Mouse (Mus musculus) frontal cortex, adult (tissue): ENCODE measurements at regions not wholly inside any gene's neighbourhood (a gene's known extent, or its start where the extent isn't known, plus 50 kb on each side); places are given as distances from the start of the nearest gene placed in this dataset.

ENCODE experiments used
- ATAC-seq: cut with Nextera tagmentation; 2 replicates; pipeline ENCODE4 v1.9.2; 2017; ENCODE audit warnings: mild to moderate bottlenecking, moderate library complexity, mixed read lengths; ENCODE audit not compliant: low TSS enrichment

DNA sequence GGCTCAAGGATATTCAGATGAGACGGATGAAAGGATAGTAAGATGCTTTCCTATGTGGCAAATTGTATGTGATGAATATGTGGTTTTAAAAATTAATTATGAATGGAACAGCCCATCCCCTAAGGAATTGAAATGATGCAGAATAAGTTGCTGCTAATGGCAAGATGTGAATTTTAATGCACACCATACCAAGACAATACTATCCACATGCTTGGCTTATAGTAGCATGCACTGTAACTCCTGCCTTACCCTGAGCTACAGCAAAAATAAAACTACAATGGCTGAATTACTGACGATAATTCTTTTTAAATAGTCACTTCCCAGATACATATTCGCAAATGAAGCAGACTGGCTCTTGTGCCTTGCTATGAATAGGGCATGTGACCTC is 699.4 kb downstream of the 1700064H15Rik start:
- ATAC-seq: no peak

DNA sequence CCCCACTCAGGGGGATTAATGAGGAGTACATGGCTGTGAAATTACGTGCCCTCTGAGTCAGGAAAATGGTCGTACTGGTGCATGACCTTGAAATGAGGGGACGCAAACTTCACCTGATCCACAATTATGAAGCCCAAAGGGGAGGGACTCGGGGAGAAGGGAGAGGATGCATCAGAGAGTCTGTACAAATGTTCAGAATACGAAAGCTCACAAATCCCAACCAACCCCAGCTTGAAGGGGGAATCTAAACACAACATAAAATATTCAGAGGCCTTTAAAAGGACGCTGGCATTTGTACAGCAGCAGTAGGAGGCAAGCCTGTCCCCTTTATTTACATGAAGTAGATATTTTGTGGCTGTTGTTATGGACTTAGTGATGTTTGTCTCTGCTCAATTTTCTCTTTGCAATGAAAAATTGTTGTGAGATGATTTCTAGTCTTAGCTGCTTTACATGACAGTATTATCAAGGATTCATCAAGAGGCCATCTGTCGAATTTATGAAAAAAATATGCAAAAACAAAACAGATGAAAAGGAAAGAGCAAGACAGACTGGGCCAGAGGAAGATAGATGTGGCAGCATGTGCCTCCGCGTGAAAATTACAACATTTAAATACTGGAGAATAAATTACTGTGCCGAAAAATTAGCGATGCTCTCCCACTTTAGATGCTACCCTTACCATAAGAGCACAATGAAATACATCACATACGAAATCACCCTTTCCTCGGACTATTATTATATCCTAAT is 695.3 kb downstream of the 1700064H15Rik start:
- peak; percentile 66 for ATAC-seq

DNA sequence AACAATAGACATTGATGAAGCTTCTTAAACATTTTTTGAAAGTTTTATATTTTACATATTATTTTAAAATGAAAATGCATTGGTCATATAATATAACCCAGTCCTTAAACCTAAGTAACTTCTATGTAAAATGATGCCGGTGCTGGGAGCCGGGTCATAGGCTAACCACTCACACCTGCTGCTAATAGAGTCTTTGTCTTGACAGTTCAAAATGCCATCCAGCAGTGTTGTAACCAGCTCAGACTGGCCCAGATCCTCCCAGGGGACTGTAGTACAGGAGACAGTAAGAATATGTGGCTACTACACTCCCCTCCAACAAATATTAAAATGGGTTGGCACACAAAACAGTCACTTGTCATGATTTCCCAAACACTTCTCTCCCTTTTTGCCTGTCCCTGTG is 693.6 kb downstream of the 1700064H15Rik start:
- no peak for ATAC-seq

DNA sequence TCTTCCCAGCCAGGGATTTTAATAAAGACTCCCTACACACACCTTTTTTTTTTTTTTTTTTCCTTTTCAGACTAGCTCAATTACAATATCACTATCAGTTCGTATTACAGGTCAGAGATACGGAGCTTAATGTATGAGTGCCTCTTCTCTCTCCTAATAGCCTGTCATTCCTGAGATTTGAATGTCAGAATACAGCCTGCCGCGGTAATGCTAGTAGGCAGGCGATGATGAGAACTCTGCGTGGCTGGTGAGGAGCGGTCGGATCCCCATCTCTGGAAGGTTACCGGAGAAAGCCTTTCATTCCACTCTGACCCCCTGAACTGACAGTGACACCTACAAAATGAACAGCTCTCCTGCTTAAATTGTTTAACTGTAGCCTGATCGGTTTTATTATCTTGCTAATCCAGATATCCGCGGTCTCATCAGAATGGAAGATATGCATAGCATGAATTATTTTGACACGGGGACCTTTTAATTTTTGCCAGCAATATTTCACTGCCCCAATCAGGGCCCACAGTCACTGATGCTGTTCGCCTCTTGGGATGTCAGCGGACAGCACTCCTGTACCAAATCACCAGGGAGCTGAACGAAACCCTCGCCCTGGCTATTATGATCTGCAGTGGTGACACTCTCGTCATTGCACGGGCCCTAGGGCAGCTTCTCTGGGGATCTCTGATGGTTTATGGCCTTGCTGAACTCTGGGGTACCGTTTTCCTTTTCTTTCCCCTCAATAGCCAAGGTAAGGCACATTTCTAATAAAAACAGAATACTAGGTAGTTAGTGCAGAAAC is 690.9 kb downstream of the 1700064H15Rik start:
- no peak for ATAC-seq

DNA sequence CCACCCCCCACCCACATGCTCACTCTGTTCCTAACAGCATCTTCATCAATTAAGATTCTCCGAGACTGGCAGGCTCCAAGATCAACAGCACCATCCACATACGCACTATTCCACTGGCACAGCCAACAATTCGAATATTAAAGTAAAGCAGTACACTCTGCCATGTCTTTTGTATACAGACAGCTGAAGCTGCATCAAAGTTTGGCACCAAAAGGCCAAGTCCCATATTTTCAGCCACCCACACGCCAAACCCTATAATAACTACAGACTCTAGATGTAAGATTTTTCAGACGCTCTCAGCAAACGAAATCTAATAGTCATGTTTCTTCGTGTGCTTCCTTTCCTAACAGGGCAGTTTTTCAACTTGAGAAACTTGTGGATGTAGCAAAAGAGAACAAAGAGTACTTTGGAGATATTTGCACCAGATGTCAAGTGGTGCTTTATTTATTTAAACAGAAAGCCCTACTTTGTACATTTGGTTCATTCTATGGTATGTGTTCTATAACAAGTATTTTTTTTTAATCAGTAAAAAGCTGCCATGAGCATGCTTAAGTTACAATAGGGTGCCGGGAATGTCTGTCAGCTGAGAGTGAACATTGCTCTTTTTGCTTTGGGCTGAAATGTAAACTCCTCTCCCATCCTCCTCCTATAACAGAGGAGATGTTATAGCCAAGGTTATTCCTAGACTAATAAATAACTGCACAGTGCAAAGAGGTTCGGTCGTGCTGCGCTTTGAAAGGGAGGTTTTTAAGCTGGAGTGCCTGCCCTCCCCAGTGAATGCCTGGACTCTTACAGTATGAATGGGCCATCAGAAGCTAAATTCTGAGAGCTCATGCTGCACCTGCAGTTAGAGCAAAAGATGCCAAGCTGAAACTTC is 686.9 kb downstream of the 1700064H15Rik start:
- peak; percentile 68 for ATAC-seq

DNA sequence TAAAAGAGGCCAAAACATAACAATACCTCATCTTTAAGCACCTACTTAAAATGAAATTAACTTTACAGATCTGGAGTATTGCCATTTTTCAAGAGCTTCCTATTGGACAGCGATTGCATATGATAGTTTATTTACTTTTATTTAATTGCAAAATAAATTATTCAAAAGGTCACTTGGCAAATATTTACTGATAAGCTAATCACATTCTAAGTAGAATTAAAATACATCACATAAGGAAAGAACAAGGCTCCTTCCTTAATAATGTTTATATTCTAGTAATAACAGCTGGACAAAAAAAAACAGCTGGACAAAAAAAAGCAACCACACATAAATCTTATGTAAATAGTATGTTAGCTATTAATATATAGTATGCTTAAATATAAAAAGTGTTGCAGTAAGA is 668.1 kb downstream of the 1700064H15Rik start:
- no peak for ATAC-seq

DNA sequence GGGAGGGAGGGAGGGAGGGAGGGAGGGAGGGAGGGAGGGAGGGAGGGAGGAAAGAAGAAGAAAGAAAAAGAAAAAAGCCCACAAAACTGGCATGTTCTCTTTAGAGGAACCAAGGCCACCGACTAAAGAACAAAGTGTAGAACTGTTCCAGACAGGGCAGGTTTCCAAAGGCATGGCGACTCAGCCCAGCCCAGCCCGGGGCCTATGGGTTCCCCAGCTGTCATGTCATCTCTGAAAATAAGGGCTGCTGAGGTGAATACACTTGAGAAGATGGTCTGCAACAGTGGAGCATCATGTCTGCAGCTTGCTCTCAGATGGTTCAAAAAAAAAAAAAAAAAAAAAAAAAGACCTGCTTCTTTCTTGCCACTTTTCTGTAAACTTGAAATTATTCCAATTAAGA is 639.8 kb downstream of the 1700064H15Rik start:
- no peak for ATAC-seq

DNA sequence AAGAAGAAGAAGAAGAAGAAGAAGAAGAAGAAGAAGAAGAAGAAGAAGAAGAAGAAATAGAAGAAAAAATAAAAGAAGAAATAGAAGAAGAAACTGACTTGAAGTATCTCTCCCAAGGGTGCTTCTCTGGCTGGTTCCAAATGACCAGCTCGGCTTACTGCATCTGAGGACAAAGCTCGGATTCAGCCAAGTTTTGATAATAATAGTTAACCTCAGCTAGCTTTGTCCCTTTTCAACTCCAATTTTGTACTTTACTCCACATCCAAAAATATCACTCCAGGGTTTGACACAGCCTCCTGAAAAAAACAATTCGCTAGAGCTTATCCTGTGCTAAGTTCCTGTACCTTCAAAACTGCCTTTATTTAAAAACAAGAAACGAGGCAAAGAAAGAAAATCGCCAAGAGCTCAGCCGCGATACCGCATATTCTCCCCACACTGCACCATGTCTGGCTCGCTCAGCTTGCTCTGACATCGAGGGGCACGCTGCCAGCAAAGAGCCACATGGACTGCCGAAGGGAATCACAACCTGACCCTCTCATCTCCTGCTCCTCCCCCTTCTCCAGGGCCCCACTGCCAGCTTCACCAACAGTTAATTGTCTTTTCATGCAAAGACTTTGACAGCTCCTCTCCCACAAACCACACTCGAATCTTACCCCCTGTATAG is 638.8 kb downstream of the 1700064H15Rik start:
- ATAC-seq: peak; percentile 73

DNA sequence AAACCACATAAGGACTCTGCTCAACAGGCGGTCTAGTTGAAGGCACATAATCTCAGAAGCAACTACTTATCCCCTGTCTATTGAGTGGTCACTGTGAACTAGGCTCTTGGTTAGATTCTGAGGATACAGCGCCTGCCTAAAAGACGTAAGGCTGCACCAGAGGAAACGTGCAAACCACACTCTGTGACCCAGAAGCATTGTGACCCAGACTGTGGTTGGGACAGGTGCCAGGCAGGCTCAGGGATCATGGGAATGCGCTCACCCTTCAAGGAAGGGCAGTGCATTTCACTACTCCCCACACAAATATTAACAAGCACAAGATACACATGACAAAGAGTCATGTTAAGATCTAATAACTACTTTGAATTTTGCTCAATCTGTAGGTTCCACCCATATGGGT is 628.3 kb downstream of the 1700064H15Rik start:
- ATAC-seq: no peak

DNA sequence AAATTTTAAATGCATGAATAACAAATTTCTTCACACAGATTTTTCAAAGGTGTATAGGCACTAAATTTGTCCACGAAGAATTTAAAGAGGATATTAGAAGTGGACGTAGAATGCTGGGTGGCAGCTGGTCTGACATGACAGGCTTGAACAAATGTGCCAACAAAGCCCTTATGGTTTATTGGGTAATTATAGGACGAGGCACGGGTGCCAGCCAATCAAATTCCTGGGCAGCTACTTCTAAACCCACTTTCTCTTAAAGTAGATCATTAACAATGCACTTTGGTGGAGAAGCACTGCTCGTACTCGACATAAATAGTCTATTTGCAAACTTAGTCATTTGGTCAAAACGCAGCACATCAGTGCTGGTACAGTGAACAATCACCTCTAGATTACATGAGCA is 626.4 kb downstream of the 1700064H15Rik start:
- no peak for ATAC-seq

DNA sequence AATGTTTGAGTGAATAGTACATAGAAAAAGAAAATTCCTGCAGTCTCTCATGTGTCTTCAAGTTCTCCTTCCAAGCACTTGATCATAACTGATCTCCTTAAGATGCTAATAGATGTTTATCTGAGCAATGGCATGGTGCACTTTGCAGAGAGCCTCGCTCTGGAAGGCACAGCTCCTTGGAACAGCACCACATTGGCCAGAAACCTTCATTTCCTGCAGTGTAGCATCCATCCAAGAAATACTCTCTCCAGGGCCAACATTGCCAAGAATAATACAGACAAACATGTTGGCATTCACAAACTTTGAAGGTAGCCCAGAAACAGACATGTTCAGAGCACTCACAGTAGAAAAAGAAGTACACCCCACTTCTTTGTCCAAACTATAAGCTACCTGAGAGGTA is 623.7 kb downstream of the 1700064H15Rik start:
- ATAC-seq: no peak; the same call in 1 of the 2 replicates

DNA sequence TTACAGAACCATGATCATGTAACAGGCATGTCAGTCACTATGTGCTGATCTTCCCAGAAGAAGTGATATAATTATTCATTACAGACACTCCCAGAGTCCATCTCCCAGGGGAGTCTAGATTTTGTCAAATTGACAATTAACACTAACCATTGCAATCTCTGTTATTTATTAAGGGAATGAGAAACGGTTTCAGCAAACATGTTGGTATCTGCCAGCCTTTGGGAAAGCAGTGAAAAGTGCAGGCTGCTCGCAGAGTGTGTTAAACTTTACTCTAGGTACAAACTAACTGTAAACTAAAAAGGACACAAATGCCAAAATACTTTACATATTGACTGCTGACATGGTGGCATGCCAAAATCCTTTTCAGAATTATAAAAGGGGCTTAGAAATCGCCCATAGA is 583.9 kb downstream of the 1700064H15Rik start:
- ATAC-seq: no peak

DNA sequence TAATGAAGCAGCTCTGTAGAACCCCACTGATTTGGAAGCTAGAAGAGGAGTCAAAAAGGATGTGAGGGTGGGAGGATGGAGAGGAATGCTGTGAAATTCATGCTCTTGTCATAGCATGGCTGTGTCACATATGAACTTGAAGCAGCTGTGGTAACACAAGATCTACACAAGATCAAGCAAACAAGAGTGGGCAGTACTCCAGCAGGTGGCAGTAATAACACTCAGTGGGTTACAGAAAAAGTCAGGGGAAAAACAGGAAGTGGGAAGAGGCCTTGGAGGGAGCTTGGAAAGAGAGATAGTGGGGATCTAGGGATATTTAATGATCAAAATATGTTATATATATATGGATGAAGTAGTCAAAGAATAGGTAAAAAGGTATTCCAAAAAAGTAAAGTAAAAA is 582.5 kb downstream of the 1700064H15Rik start:
- no peak for ATAC-seq

DNA sequence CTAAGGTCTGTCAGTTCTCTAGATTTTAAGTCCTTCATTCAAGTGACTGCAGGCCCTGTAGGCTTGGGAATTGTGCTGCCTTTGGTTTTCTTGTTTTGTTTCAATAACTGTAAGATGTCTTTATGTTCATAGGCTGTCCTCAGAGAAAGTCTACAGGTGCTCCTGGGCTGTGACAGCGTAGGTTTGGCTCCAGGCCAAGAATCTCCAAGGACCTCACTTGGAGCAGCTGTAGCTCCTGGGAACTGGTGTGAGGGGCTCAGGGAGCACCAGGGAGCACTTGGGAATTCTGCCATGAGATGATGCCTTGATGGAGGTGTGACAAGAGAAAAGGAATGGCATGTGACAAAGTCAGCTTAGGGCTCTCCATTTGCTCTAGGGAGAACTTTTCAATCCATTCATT is 581.9 kb downstream of the 1700064H15Rik start:
- no peak for ATAC-seq

DNA sequence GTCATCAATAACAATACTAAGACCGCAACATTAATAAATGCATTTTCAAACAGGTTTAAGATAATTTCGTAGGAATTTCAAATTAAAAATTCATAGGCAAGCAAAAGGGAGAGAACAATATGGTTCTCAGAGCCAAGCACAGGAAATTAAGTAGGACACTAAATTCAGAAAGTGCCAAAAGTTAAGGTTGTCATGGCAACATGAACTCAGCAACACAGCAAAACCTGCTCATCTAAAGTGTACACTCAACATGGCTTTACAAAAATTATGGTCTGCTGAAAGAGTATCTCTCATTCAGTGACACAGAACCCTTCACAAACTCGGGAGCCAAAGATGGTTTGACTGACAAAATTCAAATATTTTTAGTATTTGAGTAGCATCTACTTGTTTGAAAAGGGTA is 572.5 kb downstream of the 1700064H15Rik start:
- ATAC-seq: peak; percentile 84

DNA sequence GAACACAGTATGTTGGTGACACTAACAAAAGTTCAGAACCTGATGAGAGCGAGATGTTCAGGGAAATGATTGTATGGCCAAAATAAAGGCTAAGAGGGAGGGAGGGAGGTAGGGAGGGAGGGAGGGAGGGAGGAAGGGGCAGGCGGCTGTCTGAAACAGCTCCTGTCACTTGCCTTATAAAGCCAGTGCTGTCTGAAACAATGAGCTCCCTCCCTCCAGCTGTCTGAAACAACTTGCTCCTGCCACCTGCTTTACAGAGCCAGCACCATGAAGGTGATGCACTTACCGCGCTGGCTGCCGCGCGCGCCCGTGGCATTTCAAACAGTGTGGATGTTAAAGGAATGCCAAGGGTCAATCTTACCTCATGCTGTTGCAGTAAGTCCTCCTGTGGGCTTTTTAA is 571.9 kb downstream of the 1700064H15Rik start:
- 0 out of 2 replicates have a peak, but pooled peaks have one; percentile 36 for ATAC-seq

DNA sequence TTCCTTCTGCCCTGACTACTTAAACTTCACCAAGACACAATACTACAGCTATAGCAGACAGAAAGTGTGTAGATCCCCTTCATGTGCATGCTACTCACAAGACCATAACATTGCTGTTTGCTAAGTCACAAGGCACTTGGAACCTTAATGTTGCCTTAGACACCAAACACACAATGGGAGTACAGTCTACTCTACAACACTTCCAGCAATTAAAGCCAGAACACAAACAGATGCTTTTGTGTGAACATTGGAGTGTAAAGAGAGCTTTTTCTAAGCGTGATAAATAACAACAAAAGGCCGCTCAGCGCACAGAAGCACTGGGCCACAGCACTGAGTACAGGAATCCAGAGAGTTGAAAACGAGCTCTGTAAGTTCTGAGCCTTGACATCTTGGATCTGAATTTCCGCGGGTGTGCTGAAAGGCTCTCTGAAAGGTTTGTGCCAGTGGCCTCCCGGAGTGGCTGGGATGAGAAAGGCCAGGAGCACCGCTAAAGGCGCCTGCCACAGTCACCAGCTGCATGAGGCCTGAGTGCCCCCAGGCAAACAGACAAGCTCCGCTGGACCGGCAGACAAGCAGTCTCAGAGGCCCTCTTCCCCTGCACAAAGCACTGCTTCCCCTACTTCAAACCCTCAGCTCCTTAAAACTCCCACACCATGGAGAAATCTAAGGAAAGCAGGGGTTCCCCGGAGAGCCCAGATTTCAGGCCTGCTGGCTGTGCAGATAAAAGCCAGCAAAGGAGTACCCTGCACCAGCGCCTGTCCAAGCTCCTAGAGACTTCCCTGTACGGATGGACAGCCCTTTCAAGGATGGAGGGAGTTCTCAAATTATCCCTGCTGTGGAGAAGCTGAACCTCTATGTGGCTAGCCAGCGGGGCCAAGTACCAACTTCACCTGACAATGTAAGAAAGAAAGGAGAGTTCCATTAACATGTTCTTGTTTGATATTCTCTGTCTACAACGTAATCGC is 568.3 kb downstream of the 1700064H15Rik start:
- no peak for ATAC-seq

DNA sequence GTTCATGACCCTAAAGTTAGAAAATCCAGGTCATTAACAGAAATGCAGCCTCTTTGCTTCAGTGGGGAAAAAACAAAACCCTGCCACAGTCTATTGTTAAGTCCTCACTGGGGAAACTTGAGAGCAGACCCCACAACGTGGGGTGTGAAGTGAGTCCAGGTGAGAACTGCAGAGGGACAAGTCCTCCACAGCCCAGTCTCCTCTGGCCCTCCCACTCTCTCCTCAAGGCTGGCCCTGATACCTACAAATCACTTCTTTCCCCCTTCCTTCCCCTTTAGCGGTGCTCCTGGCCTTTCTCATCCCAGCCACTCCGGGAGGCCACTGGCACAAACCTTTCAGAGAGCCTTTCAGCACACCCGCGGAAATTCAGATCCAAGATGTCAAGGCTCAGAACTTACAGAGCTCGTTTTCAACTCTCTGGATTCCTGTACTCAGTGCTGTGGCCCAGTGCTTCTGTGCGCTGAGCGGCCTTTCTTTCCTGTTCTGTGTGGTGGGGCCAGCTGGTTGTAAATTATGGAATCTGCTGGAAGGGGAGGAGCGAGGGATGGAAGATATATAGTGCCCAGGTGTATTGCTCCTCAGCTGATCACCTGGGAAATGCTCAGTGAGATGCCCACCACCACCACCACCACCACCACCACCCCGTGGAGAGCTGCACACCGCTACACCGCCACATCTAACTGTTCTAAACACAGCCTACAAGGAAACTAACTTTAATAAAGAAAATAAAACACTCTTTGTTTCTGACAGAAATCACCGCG is 566.8 kb downstream of the 1700064H15Rik start:
- peak; percentile 72 for ATAC-seq

DNA sequence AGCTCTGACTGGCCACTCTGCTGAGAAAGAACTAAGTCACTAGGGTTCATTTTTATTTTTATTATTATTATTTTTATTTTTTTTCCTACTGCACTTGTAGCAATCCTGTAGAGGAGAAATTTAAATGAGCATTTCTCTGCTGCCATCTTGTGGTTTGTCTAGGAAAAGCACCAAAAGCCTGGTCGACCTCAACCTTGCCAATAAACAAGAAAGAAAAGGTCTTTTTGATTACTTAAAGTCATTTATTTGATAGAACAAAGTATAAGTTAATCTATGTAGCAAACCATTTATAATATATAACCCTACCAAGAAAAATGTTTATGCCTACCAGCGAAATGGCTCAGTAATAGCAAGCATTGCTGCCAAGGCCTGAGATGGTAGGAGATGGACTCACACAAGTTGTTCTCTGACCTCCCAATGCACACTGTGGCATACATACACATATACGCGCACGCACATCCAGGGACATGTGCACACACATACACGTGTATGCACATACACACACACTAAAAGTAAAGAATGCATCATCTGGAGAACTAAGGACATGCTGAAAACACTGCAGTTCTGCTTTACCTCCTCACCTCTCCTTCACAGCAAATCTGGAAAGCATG is 566.1 kb downstream of the 1700064H15Rik start:
- ATAC-seq: 0 out of 2 replicates have a peak, but pooled peaks have one; percentile 20
